Mouse (Mus musculus) brain, embryonic 14.5 days (tissue): ENCODE measurements around the gene Ranbp3. TPM values are rescaled to one million over a fixed set of nuclear protein-coding genes. Genes with fewer than 3 reads are reported as not detected.

Source experiments
- DNase-seq: peaks from one replicate; pipeline ENCODE4 v3.0.0-alpha.2; 2011; ENCODE audit warnings: low read depth
- CTCF ChIP-seq: fragments of 200-500 bp; IDR thresholded peaks from 2 replicates; pipeline ENCODE4 v1.5.1; 2012; ENCODE audit warnings: inconsistent platforms, mild to moderate bottlenecking, moderate library complexity, borderline replicate concordance; ENCODE audit not compliant: insufficient read depth, insufficient read length; ENCODE audit errors: extremely low read depth
- POLR2A ChIP-seq: fragments of 200-500 bp; IDR thresholded peaks from 2 replicates; pipeline ENCODE4 v1.6.1; 2012; ENCODE audit warnings: mild to moderate bottlenecking, inconsistent platforms, borderline replicate concordance; ENCODE audit not compliant: poor library complexity, insufficient read depth, insufficient read length, severe bottlenecking; ENCODE audit errors: extremely low read depth
- polyA plus RNA-seq: library from polyadenylated mRNA; depleted of rRNA; stranded (reverse); fragments of >200 nt; gene quantifications from 2 replicates; pipeline ENCODE4 v1.2.3, GENCODE M21; 2012

Ranbp3 gene
- polyA plus RNA-seq, 1 experiment, result 146 TPM

- no peak for DNase-seq
- TF ChIP-seq CTCF, result no peak
- TF ChIP-seq POLR2A, result no peak
Observed at GRCm38 (mm10) chr17:56683546-56684140, 10.5 kb downstream of the Ranbp3 start.

- no peak for DNase-seq
- TF ChIP-seq CTCF, result no peak
- no peak for TF ChIP-seq POLR2A
Observed at GRCm38 (mm10) chr17:56684649-56685048, 11.6 kb downstream of the Ranbp3 start.

- no peak for TF ChIP-seq POLR2A
- no peak for TF ChIP-seq CTCF
- no peak for DNase-seq
Observed at GRCm38 (mm10) chr17:56686801-56687200, 13.7 kb downstream of the Ranbp3 start.

GRCm38 (mm10) chr17:56688045-56688444 is 15.0 kb downstream of the Ranbp3 start:
- no peak for DNase-seq
- TF ChIP-seq CTCF, result no peak
- TF ChIP-seq POLR2A, result no peak

- DNase-seq, result no peak
- no peak for TF ChIP-seq CTCF
- no peak for TF ChIP-seq POLR2A
Observed at GRCm38 (mm10) chr17:56688689-56689088, 15.6 kb downstream of the Ranbp3 start.

GRCm38 (mm10) chr17:56693395-56693794 is 20.3 kb downstream of the Ranbp3 start:
- DNase-seq, result no peak
- TF ChIP-seq CTCF (no peak), POLR2A (no peak)

GRCm38 (mm10) chr17:56693851-56694310 is 20.8 kb downstream of the Ranbp3 start:
- DNase-seq, result peak; percentile 92
- TF ChIP-seq POLR2A, result no peak
- TF ChIP-seq CTCF, result no peak

- no peak for TF ChIP-seq CTCF
- TF ChIP-seq POLR2A, result no peak
- DNase-seq, result no peak
Observed at GRCm38 (mm10) chr17:56700451-56700850, 27.4 kb downstream of the Ranbp3 start.

- DNase-seq, result no peak
- TF ChIP-seq POLR2A, result no peak
- no peak for TF ChIP-seq CTCF
Observed at GRCm38 (mm10) chr17:56703038-56703437, 29.9 kb downstream of the Ranbp3 start.

- no peak for TF ChIP-seq POLR2A
- TF ChIP-seq CTCF, result no peak
- no peak for DNase-seq
Observed at GRCm38 (mm10) chr17:56706515-56706914, 33.4 kb downstream of the Ranbp3 start.

GRCm38 (mm10) chr17:56708692-56709091 is 35.6 kb downstream of the Ranbp3 start:
- no peak for DNase-seq
- TF ChIP-seq POLR2A (no peak), CTCF (no peak)

GRCm38 (mm10) chr17:56709708-56710107 is 36.6 kb downstream of the Ranbp3 start:
- DNase-seq, result no peak
- TF ChIP-seq CTCF (no peak), POLR2A (no peak)
